ENCODE assay signal across 11 mouse cellular contexts in genomic region chr10:27619658-27620057, GRCm38 (mm10). TPM values are rescaled to one million over a fixed set of nuclear protein-coding genes. Genes with fewer than 3 reads are reported as not detected.
DNase-seq lines count a peak whose midpoint lies in the region; ATAC-seq and TF ChIP-seq lines count a peak whose summit lies in the region.
"Had no signal": no experiment of that assay in that cellular context is flagged by ENCODE, and none has a peak within 500 bp of the region (broad histone marks: within the 10 kb centered on the region; RNA-seq: fewer than 3 reads in every experiment).

Gene Lama2, minus strand, starts transcription at chr10:27619758.

- H3K27ac ChIP-seq in kidney, adult 2 months (ENCODE audit: insufficient read depth, low read depth, low read length), result no peak within 1 kb of the TSS
- H3K27ac ChIP-seq in neural tube, embryonic 12.5 days, result no peak within 1 kb of the TSS
- H3K27ac ChIP-seq in neural tube, embryonic 15.5 days (replicated peaks), result no peak within 1 kb of the TSS
- H3K27ac ChIP-seq in heart, embryonic 12.5 days (ENCODE audit: poor library complexity, severe bottlenecking), result no peak within 1 kb of the TSS
- no peak within 1 kb of the TSS for H3K27ac ChIP-seq in stomach, embryonic 16.5 days (ENCODE audit: low read length)
- H3K27ac ChIP-seq: midbrain, embryonic 10.5 days had no signal

- H3K4me3 ChIP-seq in kidney, adult 2 months (ENCODE audit: insufficient read depth, low read depth, low read length), result no peak within 1 kb of the TSS
- H3K4me3 ChIP-seq in neural tube, embryonic 12.5 days, result no peak within 1 kb of the TSS
- H3K4me3 ChIP-seq in neural tube, embryonic 15.5 days (replicated peaks), result no peak within 1 kb of the TSS
- H3K4me3 ChIP-seq in heart, embryonic 12.5 days, result no peak within 1 kb of the TSS
- H3K4me3 ChIP-seq in stomach, embryonic 16.5 days (replicated peaks; ENCODE audit: low read length), result no peak within 1 kb of the TSS
- H3K4me3 ChIP-seq: midbrain, embryonic 10.5 days had no signal

- no peaks in the 10 kb centered on the region; the same call in 1 of the 2 replicates for H3K4me1 ChIP-seq in kidney, adult 2 months (ENCODE audit: control insufficient read depth, insufficient read depth, low read length)
- H3K4me1 ChIP-seq in neural tube, embryonic 12.5 days, result no peaks in the 10 kb centered on the region
- H3K4me1 ChIP-seq in neural tube, embryonic 15.5 days, result peaks cover 7% of the 10 kb centered on the region
- H3K4me1 ChIP-seq in heart, embryonic 12.5 days (replicated peaks), result peaks cover 17% of the 10 kb centered on the region
- H3K4me1 ChIP-seq in stomach, embryonic 16.5 days (ENCODE audit: control insufficient read depth, insufficient read depth, low read length), result peaks cover 6% of the 10 kb centered on the region; the same call in 1 of the 2 replicates

- DNase-seq in kidney, adult 2 months, result no peak
- no peak for DNase-seq in kidney, adult 9 months
- no peak for DNase-seq in retina, embryonic 14.5 days (ENCODE audit: low spot score)
- no peak for DNase-seq in layer of hippocampus, postnatal 25 days (ENCODE audit: extremely low spot score in 1 of 2, low spot score in 1 of 2)

- WGBS in kidney, adult 2 months, result 93% methylated on average over 3 of the region's 3 CpGs
- WGBS in neural tube, embryonic 12.5 days, result 94% methylated on average over 3 of the region's 3 CpGs
- WGBS in neural tube, embryonic 15.5 days, result 96% methylated on average over 3 of the region's 3 CpGs
- WGBS in heart, embryonic 12.5 days, result 89% methylated on average over 3 of the region's 3 CpGs
- 92% methylated on average over 3 of the region's 3 CpGs for WGBS in stomach, embryonic 16.5 days

- no peak for TF ChIP-seq CTCF in kidney, adult 2 months (conservative IDR thresholded peaks at IDR 0.05; ENCODE audit: insufficient read depth, insufficient read length, low read depth, low read length)

- no peak for TF ChIP-seq POLR2A in kidney, adult 2 months (IDR thresholded peaks at IDR 0.05; ENCODE audit: low read depth, low read length)

- H3K9me3 ChIP-seq in neural tube, embryonic 12.5 days, result no peaks in the 10 kb centered on the region
- no peaks in the 10 kb centered on the region; the same call in 1 of the 2 replicates for H3K9me3 ChIP-seq in neural tube, embryonic 15.5 days (replicated peaks)
- no peaks in the 10 kb centered on the region for H3K9me3 ChIP-seq in heart, embryonic 12.5 days (replicated peaks)
- no peaks in the 10 kb centered on the region for H3K9me3 ChIP-seq in stomach, embryonic 16.5 days (replicated peaks; ENCODE audit: control insufficient read depth, low read length)
- H3K9me3 ChIP-seq: midbrain, embryonic 10.5 days had no signal

- H3K4me2 ChIP-seq in neural tube, embryonic 12.5 days (replicated peaks), result no peak within 1 kb of the TSS
- no peak within 1 kb of the TSS for H3K4me2 ChIP-seq in neural tube, embryonic 15.5 days
- no peak within 1 kb of the TSS for H3K4me2 ChIP-seq in heart, embryonic 12.5 days
- H3K4me2 ChIP-seq in stomach, embryonic 16.5 days (ENCODE audit: low read depth, low read length), result no peak within 1 kb of the TSS

- no peak within 1 kb of the TSS for H3K9ac ChIP-seq in neural tube, embryonic 12.5 days
- no peak within 1 kb of the TSS for H3K9ac ChIP-seq in neural tube, embryonic 15.5 days (replicated peaks)
- no peak within 1 kb of the TSS for H3K9ac ChIP-seq in heart, embryonic 12.5 days
- H3K9ac ChIP-seq in stomach, embryonic 16.5 days (ENCODE audit: low read length), result no peak within 1 kb of the TSS

- no peak for ATAC-seq in neural tube, embryonic 12.5 days (ENCODE audit: low FRiP score, low read depth)
- no peak for ATAC-seq in neural tube, embryonic 15.5 days (ENCODE audit: low FRiP score)
- no peak for ATAC-seq in heart, embryonic 12.5 days (ENCODE audit: insufficient number of reproducible peaks, low FRiP score)
- ATAC-seq in stomach, embryonic 16.5 days (ENCODE audit: insufficient read depth, low FRiP score), result no peak

- H3K36me3 ChIP-seq in kidney, adult 2 months (ENCODE audit: control insufficient read depth, insufficient read depth, low read length), result no peaks in the 10 kb centered on the region
- no peaks in the 10 kb centered on the region for H3K36me3 ChIP-seq in neural tube, embryonic 12.5 days
- no peaks in the 10 kb centered on the region for H3K36me3 ChIP-seq in neural tube, embryonic 15.5 days
- no peaks in the 10 kb centered on the region for H3K36me3 ChIP-seq in heart, embryonic 12.5 days
- no peaks in the 10 kb centered on the region for H3K36me3 ChIP-seq in stomach, embryonic 16.5 days (ENCODE audit: control insufficient read depth, insufficient read depth, low read length)
- H3K36me3 ChIP-seq: midbrain, embryonic 10.5 days had no signal

- H3K27me3 ChIP-seq in kidney, adult 2 months (replicated peaks; ENCODE audit: control insufficient read depth, insufficient read depth, low read length), result no peaks in the 10 kb centered on the region
- no peaks in the 10 kb centered on the region for H3K27me3 ChIP-seq in neural tube, embryonic 12.5 days (replicated peaks)
- H3K27me3 ChIP-seq in neural tube, embryonic 15.5 days (replicated peaks), result no peaks in the 10 kb centered on the region
- H3K27me3 ChIP-seq in heart, embryonic 12.5 days (replicated peaks), result no peaks in the 10 kb centered on the region
- no peaks in the 10 kb centered on the region for H3K27me3 ChIP-seq in stomach, embryonic 16.5 days (ENCODE audit: control insufficient read depth, insufficient read depth, low read length)
- H3K27me3 ChIP-seq: CH12.LX had no signal

RNA-seq across cellular contexts. Expression of gene Lama2, which starts in this region (rescaled TPM):
- polyA plus RNA-seq in kidney, adult 2 months (2012; rRNA removed), result 12.1 and 13.1 TPM in 2 replicates
- 10.1 and 12.3 TPM in 2 replicates for polyA plus RNA-seq in neural tube, embryonic 12.5 days (2016; fragmentation: Nextera tagmentation; extraction: Ambion mirVana)
- 4.5 and 7.3 TPM in 2 replicates for polyA plus RNA-seq in neural tube, embryonic 15.5 days (2015; fragmentation: Nextera tagmentation; extraction: Ambion mirVana)
- 14.1 and 18.9 TPM in 2 replicates for polyA plus RNA-seq in heart, embryonic 12.5 days (2016; fragmentation: Nextera tagmentation; extraction: Ambion mirVana)
- 18.3 and 19.9 TPM in 2 replicates for polyA plus RNA-seq in stomach, embryonic 16.5 days (2015; fragmentation: Nextera tagmentation; extraction: Ambion mirVana)
- total RNA-seq in layer of hippocampus, postnatal 25 days (2021), result 10 to 100 TPM in 1 of 2 experiments, 1 to 10 TPM in 1; 9.6 to 12.1 TPM
- total RNA-seq: CH12.LX; common myeloid progenitor, adult 5-6 weeks had no signal
